Mouse (Mus musculus) bone marrow, adult 2 months (tissue): ENCODE results near the gene Neil3.

Experiments used
- CTCF ChIP-seq: fragments of 200-500 bp; IDR thresholded peaks from 2 replicates; pipeline ENCODE4 v1.5.1; 2011; ENCODE audit warnings: low read length, control low read depth; ENCODE audit not compliant: control insufficient read depth, insufficient read depth
- POLR2A ChIP-seq: fragments of 200-500 bp; IDR thresholded peaks from 2 replicates; pipeline ENCODE4 v1.6.1; 2011; ENCODE audit warnings: low read depth, mild to moderate bottlenecking, control low read depth, low read length, borderline replicate concordance; ENCODE audit not compliant: control insufficient read depth

GRCm38 (mm10) chr8:53603672-53604071 lies 35.2 kb downstream of the Neil3 start:
- TF ChIP-seq POLR2A (no peak), CTCF (no peak)
